Mouse (Mus musculus) splenic B cell, adult 2 months (primary cell): Measurements from ENCODE around the gene Hoxa3.

Experiments used
- DNase-seq: peaks from one replicate; pipeline ENCODE4 v3.0.0-alpha.2; 2011; ENCODE audit warnings: low read depth, low spot score
- H3K27me3 ChIP-seq: 2 replicates; pipeline ENCODE4 v1.6.1; 2012; ENCODE audit warnings: mild to moderate bottlenecking, low read length, moderate library complexity, mixed read lengths; ENCODE audit not compliant: control insufficient read depth, poor library complexity, insufficient read depth, severe bottlenecking
- H3K36me3 ChIP-seq: 2 replicates; pipeline ENCODE4 v1.6.1; 2012; ENCODE audit warnings: mild to moderate bottlenecking, low read length, moderate library complexity, mixed read lengths; ENCODE audit not compliant: control insufficient read depth, poor library complexity, insufficient read depth, severe bottlenecking

Gene Hoxa3

GRCm38 (mm10) chr6:52249826-52250225 lies 36.7 kb upstream of the Hoxa3 start:
- Histone ChIP-seq H3K27me3 (peaks cover 14% of the 10 kb centered on the region), H3K36me3 (no peaks in the 10 kb centered on the region)
- no peak for DNase-seq

GRCm38 (mm10) chr6:52249415-52249738 lies 36.2 kb upstream of the Hoxa3 start:
- Histone ChIP-seq H3K36me3 (no peaks in the 10 kb centered on the region), H3K27me3 (peaks cover 14% of the 10 kb centered on the region)
- no peak for DNase-seq

GRCm38 (mm10) chr6:52248638-52249414 lies 35.7 kb upstream of the Hoxa3 start:
- Histone ChIP-seq H3K36me3 (no peaks in the 10 kb centered on the region), H3K27me3 (peaks cover 10% of the 10 kb centered on the region)
- no peak for DNase-seq

GRCm38 (mm10) chr6:52247766-52248637 lies 34.9 kb upstream of the Hoxa3 start:
- Histone ChIP-seq H3K36me3 (no peaks in the 10 kb centered on the region), H3K27me3 (peaks cover 4% of the 10 kb centered on the region; the same call in 1 of the 2 replicates)
- no peak for DNase-seq

GRCm38 (mm10) chr6:52246916-52247315 lies 33.8 kb upstream of the Hoxa3 start:
- no peaks in the 10 kb centered on the region; the same call in 1 of the 2 replicates for H3K27me3 ChIP-seq
- H3K36me3 ChIP-seq = no peaks in the 10 kb centered on the region
- no peak for DNase-seq

GRCm38 (mm10) chr6:52246403-52246803 lies 33.3 kb upstream of the Hoxa3 start:
- DNase-seq = no peak
- no peaks in the 10 kb centered on the region for H3K36me3 ChIP-seq
- H3K27me3 ChIP-seq = no peaks in the 10 kb centered on the region; the same call in 1 of the 2 replicates

- no peak for DNase-seq
- Histone ChIP-seq H3K27me3 (no peaks in the 10 kb centered on the region; the same call in none of the 2 replicates), H3K36me3 (no peaks in the 10 kb centered on the region)
Measured at GRCm38 (mm10) chr6:52245757-52246142, 32.6 kb upstream of the Hoxa3 start, which contains the start of gene Hoxa11. TSS of gene Hoxa11 (minus strand) at chr6:52245810.

- no peaks in the 10 kb centered on the region for H3K36me3 ChIP-seq
- DNase-seq = no peak
Measured at GRCm38 (mm10) chr6:52245040-52245756, 32.1 kb upstream of the Hoxa3 start.

GRCm38 (mm10) chr6:52244471-52245039 lies 31.4 kb upstream of the Hoxa3 start:
- no peak for DNase-seq
- Histone ChIP-seq H3K27me3 (no peaks in the 10 kb centered on the region; the same call in none of the 2 replicates), H3K36me3 (no peaks in the 10 kb centered on the region)

More at GRCm38 (mm10) chr6:52245040-52245756, 32.1 kb upstream of the Hoxa3 start:
- H3K27me3 ChIP-seq = no peaks in the 10 kb centered on the region; the same call in none of the 2 replicates

- Histone ChIP-seq H3K27me3 (no peaks in the 10 kb centered on the region; the same call in none of the 2 replicates), H3K36me3 (no peaks in the 10 kb centered on the region)
- DNase-seq = no peak
Measured at GRCm38 (mm10) chr6:52243681-52244121, 30.6 kb upstream of the Hoxa3 start.

GRCm38 (mm10) chr6:52242801-52243332 lies 29.7 kb upstream of the Hoxa3 start:
- no peak for DNase-seq
- Histone ChIP-seq H3K36me3 (no peaks in the 10 kb centered on the region), H3K27me3 (no peaks in the 10 kb centered on the region; the same call in none of the 2 replicates)

GRCm38 (mm10) chr6:52241001-52241621 lies 28.0 kb upstream of the Hoxa3 start:
- no peak for DNase-seq
- H3K36me3 ChIP-seq = no peaks in the 10 kb centered on the region
- H3K27me3 ChIP-seq = no peaks in the 10 kb centered on the region; the same call in none of the 2 replicates

- DNase-seq = peak; percentile 82
- H3K27me3 ChIP-seq = no peaks in the 10 kb centered on the region; the same call in none of the 2 replicates
- H3K36me3 ChIP-seq = no peaks in the 10 kb centered on the region
Measured at GRCm38 (mm10) chr6:52240389-52241000, 27.4 kb upstream of the Hoxa3 start, which contains the start of gene Hoxa10. TSS of gene Hoxa10 (minus strand) at chr6:52240854.
